Mouse (Mus musculus) left cerebral cortex, postnatal 14 days (tissue): ENCODE results near the gene 1700024P04Rik. TPM values are rescaled to one million over a fixed set of nuclear protein-coding genes. Genes with fewer than 3 reads are reported as not detected.

Experiments used
- total RNA-seq, 2 experiments: library from RNA; stranded (reverse); gene quantifications; 2 replicates each; pipeline ENCODE4 v1.2.3; 2021

Gene 1700024P04Rik
- total RNA-seq, 2 experiments from 2014 or later, result not detected

Other genes starting within 250 kb of the 1700024P04Rik start
- gene Fcho2, start 169.1 kb downstream of the 1700024P04Rik start, total RNA-seq, result 10 to 100 TPM; 36.7 to 36.9 TPM
- gene Tnpo1, start 58.2 kb downstream of the 1700024P04Rik start, total RNA-seq, result 10 to 100 TPM; 63.0 to 70.3 TPM
- 1 to 10 TPM; 5.1 to 8.1 TPM for gene Zfp366, start 200.3 kb upstream of the 1700024P04Rik start, total RNA-seq